Mouse (Mus musculus): ENCODE measurements at regions not wholly inside any gene's neighbourhood (a gene's known extent, or its start where the extent isn't known, plus 50 kb on each side); places are given as distances from the start of the nearest gene placed in this dataset.

DNA sequence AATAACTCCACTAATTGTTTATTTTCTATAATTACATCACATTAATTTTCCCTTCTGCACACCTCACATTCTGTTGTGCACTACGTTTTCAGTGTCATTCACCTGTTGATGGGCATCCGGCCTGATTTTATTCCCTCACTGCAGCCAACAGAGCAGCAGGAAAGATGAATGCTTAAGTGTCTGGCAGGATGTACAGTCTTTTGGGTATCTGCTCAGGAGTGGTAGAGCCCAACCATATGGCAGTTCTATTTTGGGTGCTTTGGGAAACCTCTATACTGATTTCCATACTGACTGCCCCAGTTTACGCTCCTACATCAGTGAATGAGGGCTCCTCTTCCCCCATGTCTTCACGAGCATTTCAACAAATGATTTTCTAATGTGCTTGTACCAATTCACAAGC, 84.1 kb upstream of the Stac start:
- TF ChIP-seq RCOR1 (IDR thresholded peaks at IDR 0.05; ENCODE audit: low read depth, low read length) (no peak), GATA1 (IDR thresholded peaks at IDR 0.05; ENCODE audit: low read depth, low read length) (no peak), CTCF (IDR thresholded peaks at IDR 0.05 in 2 of 3, conservative IDR thresholded peaks at IDR 0.05 in 1 of 3; ENCODE audit: control insufficient read depth in 1 of 3, insufficient read depth in 1 of 3, low read depth in 2 of 3, low read length in 3 of 3, poor library complexity in 1 of 3, severe bottlenecking in 1 of 3) (no peak), TBP (IDR thresholded peaks at IDR 0.05; ENCODE audit: low read depth, low read length) (no peak)

All from MEL (cell line).